Mouse (Mus musculus) spleen, adult 2 months (tissue): ENCODE data around the gene Cfl2. TPM values are rescaled to one million over a fixed set of nuclear protein-coding genes. Genes with fewer than 3 reads are reported as not detected.
"Not testable (repeated sequence)": the region's sequence is repeated elsewhere in the genome, so short reads cannot be mapped to it uniquely, and the experiment has no call there.

ENCODE experiments used
- DNase-seq, 2 experiments: peaks; one replicate each; pipeline versions ENCODE4 v3.0.0 to v3.0.0-alpha.2; 2012 to 2021; ENCODE audit warnings: low spot score in 2 of 2, low read depth in 1 of 2
- H3K27ac ChIP-seq: fragments of 200-500 bp; 2 replicates; pipeline ENCODE4 v1.5.1; 2012; ENCODE audit warnings: low read length, inconsistent platforms; ENCODE audit not compliant: insufficient read depth
- H3K27me3 ChIP-seq: fragments of 200-500 bp; 2 replicates; pipeline ENCODE4 v1.6.1; 2012; ENCODE audit warnings: mild to moderate bottlenecking, moderate library complexity, low read length, inconsistent platforms; ENCODE audit not compliant: control insufficient read depth, insufficient read depth
- H3K36me3 ChIP-seq: fragments of 200-500 bp; 2 replicates; pipeline ENCODE4 v1.6.1; 2012; ENCODE audit warnings: mild to moderate bottlenecking, low read length, inconsistent platforms; ENCODE audit not compliant: control insufficient read depth, insufficient read depth
- H3K4me1 ChIP-seq: fragments of 200-500 bp; 2 replicates; pipeline ENCODE4 v1.6.1; 2011; ENCODE audit warnings: inconsistent platforms; ENCODE audit not compliant: control insufficient read depth, insufficient read depth, insufficient read length
- H3K4me3 ChIP-seq: fragments of 200-500 bp; 2 replicates; pipeline ENCODE4 v1.5.1; 2011; ENCODE audit warnings: mild to moderate bottlenecking, inconsistent platforms; ENCODE audit not compliant: insufficient read depth, insufficient read length; ENCODE audit errors: extremely low read depth
- CTCF ChIP-seq: fragments of 200-500 bp; IDR thresholded peaks from 2 replicates; pipeline ENCODE4 v1.5.1; 2011; ENCODE audit warnings: mild to moderate bottlenecking, inconsistent platforms; ENCODE audit not compliant: insufficient read depth, insufficient read length, insufficient replicate concordance; ENCODE audit errors: extremely low read depth
- POLR2A ChIP-seq: fragments of 200-500 bp; IDR thresholded peaks from 2 replicates; pipeline ENCODE4 v1.6.1; 2011; ENCODE audit warnings: low read depth, low read length, inconsistent platforms
- WGBS: fragments of 180-500 bp; shearing (Covaris S2); methylation state at CpG from one replicate; pipeline ENCODE4 v1.1.7; 2018; 5-methylcytosine and 5-hydroxymethylcytosine counted together
- polyA plus RNA-seq: library from polyadenylated mRNA; depleted of rRNA; stranded (reverse); fragments of >200 nt; gene quantifications from 2 replicates; pipeline ENCODE4 v1.2.3, GENCODE M21; 2012

The Cfl2 gene
- polyA plus RNA-seq, 1 experiment: 3.4 TPM

GRCm38 (mm10) chr12:54841576-54841975 is 21.1 kb downstream of the Cfl2 start:
- H3K36me3 ChIP-seq: no peaks in the 10 kb centered on the region
- no peaks in the 10 kb centered on the region for H3K4me1 ChIP-seq
- WGBS: 89% methylated on average over 1 of the region's 1 CpGs
- H3K4me3 ChIP-seq: no peak overlapping the region
- H3K27me3 ChIP-seq: no peaks in the 10 kb centered on the region
- DNase-seq: no peak
- TF ChIP-seq CTCF (no peak), POLR2A (no peak)
- H3K27ac ChIP-seq: no peak overlapping the region

GRCm38 (mm10) chr12:54839815-54840214 is 22.9 kb downstream of the Cfl2 start:
- TF ChIP-seq CTCF: no peak
- TF ChIP-seq POLR2A: no peak
- Histone ChIP-seq H3K4me1 (peaks cover under 1% of the 10 kb centered on the region; the same call in 1 of the 2 replicates), H3K27me3 (no peaks in the 10 kb centered on the region), H3K27ac (no peak overlapping the region), H3K4me3 (no peak overlapping the region), H3K36me3 (no peaks in the 10 kb centered on the region)
- WGBS: 84% methylated on average over 2 of the region's 2 CpGs
- DNase-seq: no peak

- no peaks in the 10 kb centered on the region for H3K27me3 ChIP-seq
- no peak for TF ChIP-seq POLR2A
- no peak for TF ChIP-seq CTCF
- no peak for DNase-seq
- no peak overlapping the region for H3K4me3 ChIP-seq
- H3K27ac ChIP-seq: no peak overlapping the region
- H3K4me1 ChIP-seq: peaks cover 2% of the 10 kb centered on the region; the same call in 1 of the 2 replicates
- H3K36me3 ChIP-seq: no peaks in the 10 kb centered on the region
Observed at GRCm38 (mm10) chr12:54838931-54839330, 23.7 kb downstream of the Cfl2 start.

GRCm38 (mm10) chr12:54835608-54836570 is 26.8 kb downstream of the Cfl2 start:
- no peak for DNase-seq
- Histone ChIP-seq H3K27ac (no peak overlapping the region), H3K27me3 (no peaks in the 10 kb centered on the region), H3K4me3 (no peak overlapping the region), H3K36me3 (no peaks in the 10 kb centered on the region), H3K4me1 (peaks cover 2% of the 10 kb centered on the region; the same call in 1 of the 2 replicates)
- TF ChIP-seq POLR2A (no peak), CTCF (no peak)
- WGBS: 85% methylated on average over 18 of the region's 18 CpGs

GRCm38 (mm10) chr12:54834925-54835447 is 27.7 kb downstream of the Cfl2 start:
- Histone ChIP-seq H3K27me3 (no peaks in the 10 kb centered on the region), H3K4me3 (peak overlapping the region; percentile 43; the same call in 1 of the 2 replicates), H3K36me3 (no peaks in the 10 kb centered on the region), H3K27ac (no peak overlapping the region), H3K4me1 (peaks cover 2% of the 10 kb centered on the region; the same call in 1 of the 2 replicates)
- DNase-seq: peak in 1 of 2 experiments; percentile 18
- TF ChIP-seq POLR2A: no peak
- no peak for TF ChIP-seq CTCF
- 4% methylated on average over 11 of the region's 11 CpGs for WGBS

GRCm38 (mm10) chr12:54833856-54834399 is 28.7 kb downstream of the Cfl2 start:
- Histone ChIP-seq H3K27ac (no peak overlapping the region), H3K4me3 (no peak overlapping the region), H3K4me1 (peaks cover 2% of the 10 kb centered on the region; the same call in 1 of the 2 replicates), H3K36me3 (no peaks in the 10 kb centered on the region), H3K27me3 (no peaks in the 10 kb centered on the region)
- no peak for DNase-seq
- TF ChIP-seq CTCF (no peak), POLR2A (no peak)
- 47% methylated on average over 9 of the region's 9 CpGs for WGBS

GRCm38 (mm10) chr12:54831927-54832326 is 30.8 kb downstream of the Cfl2 start:
- DNase-seq, H3K27me3 ChIP-seq, H3K27ac ChIP-seq, H3K4me3 ChIP-seq, H3K36me3 ChIP-seq, H3K4me1 ChIP-seq: not testable (repeated sequence)
- WGBS: 84% methylated on average over 1 of the region's 1 CpGs
